Mouse (Mus musculus) heart, postnatal 0 days (tissue): Measurements from ENCODE around the gene Mroh2a. TPM values are rescaled to one million over a fixed set of nuclear protein-coding genes. Genes with fewer than 3 reads are reported as not detected.

Experiments used
- ATAC-seq: fragments of 200-750 bp; cut with Nextera tagmentation; 2 replicates; pipeline ENCODE4 v1.8.0; 2017; ENCODE audit warnings: low read depth, moderate number of reproducible peaks, moderate library complexity; ENCODE audit not compliant: insufficient read depth
- DNase-seq: peaks from one replicate; pipeline ENCODE4 v3.0.0-alpha.2; 2016; ENCODE audit warnings: low spot score
- H3K27ac ChIP-seq: fragments of 300-500 bp; sonication (generic); 2 replicates; pipeline ENCODE4 v1.5.1; 2014; ENCODE audit warnings: low read depth, mild to moderate bottlenecking
- H3K27me3 ChIP-seq: fragments of 300-500 bp; sonication (generic); 2 replicates; pipeline ENCODE4 v1.6.1; 2014; ENCODE audit warnings: low read length, mixed read lengths; ENCODE audit not compliant: control insufficient read depth, insufficient read depth
- H3K36me3 ChIP-seq: fragments of 300-500 bp; sonication (generic); replicated peaks from 2 replicates; pipeline ENCODE4 v1.6.1; 2014; ENCODE audit warnings: low read length, mixed read lengths; ENCODE audit not compliant: control insufficient read depth, insufficient read depth
- H3K4me1 ChIP-seq: fragments of 300-500 bp; sonication (generic); 2 replicates; pipeline ENCODE4 v1.6.1; 2014; ENCODE audit warnings: antibody characterized with exemption; ENCODE audit not compliant: control insufficient read depth, insufficient read depth
- H3K4me2 ChIP-seq: fragments of 300-500 bp; sonication (generic); 2 replicates; pipeline ENCODE4 v1.6.1; 2014; ENCODE audit warnings: low read depth, mild to moderate bottlenecking, low read length, moderate library complexity
- H3K4me3 ChIP-seq: fragments of 300-500 bp; sonication (generic); 2 replicates; pipeline ENCODE4 v1.5.1; 2014; ENCODE audit warnings: low read depth, low read length
- H3K9ac ChIP-seq: fragments of 300-500 bp; sonication (generic); replicated peaks from 2 replicates; pipeline ENCODE4 v1.6.1; 2014; ENCODE audit warnings: low read depth, low read length, mixed read lengths
- H3K9me3 ChIP-seq: fragments of 300-500 bp; sonication (generic); replicated peaks from 2 replicates; pipeline ENCODE4 v1.6.1; 2016; ENCODE audit warnings: low read length; ENCODE audit not compliant: control insufficient read depth
- CTCF ChIP-seq: IDR thresholded peaks from 2 replicates; pipeline ENCODE4 v1.5.1; 2016; ENCODE audit warnings: antibody characterized with exemption, control low read depth, low read depth
- EP300 ChIP-seq: IDR thresholded peaks from 2 replicates; pipeline ENCODE4 v1.6.1; 2016; ENCODE audit warnings: antibody characterized with exemption, low read depth
- WGBS: fragments of 180-500 bp; shearing (Covaris S2); extraction: QIAGEN DNeasy Blood & Tissue Kit; methylation state at CpG from one replicate; pipeline ENCODE4 v1.1.7; 2014; 5-methylcytosine and 5-hydroxymethylcytosine counted together
- polyA plus RNA-seq: library from polyadenylated mRNA; unstranded; fragments of >200 nt; fragmentation: Nextera tagmentation; extraction: Ambion mirVana; gene quantifications from 2 replicates; pipeline ENCODE4 v1.2.1, GENCODE M21; 2015
- total RNA-seq: library from RNA; depleted of rRNA; stranded (reverse); fragments of >200 nt; gene quantifications from 2 replicates; pipeline ENCODE4 v1.2.3, GENCODE M21; 2014; ENCODE audit warnings: low replicate concordance; rRNA removed

The Mroh2a gene
- total RNA-seq (not detected in 2 replicates), polyA plus RNA-seq (0.08 and 0.23 TPM in 2 replicates)

DNA sequence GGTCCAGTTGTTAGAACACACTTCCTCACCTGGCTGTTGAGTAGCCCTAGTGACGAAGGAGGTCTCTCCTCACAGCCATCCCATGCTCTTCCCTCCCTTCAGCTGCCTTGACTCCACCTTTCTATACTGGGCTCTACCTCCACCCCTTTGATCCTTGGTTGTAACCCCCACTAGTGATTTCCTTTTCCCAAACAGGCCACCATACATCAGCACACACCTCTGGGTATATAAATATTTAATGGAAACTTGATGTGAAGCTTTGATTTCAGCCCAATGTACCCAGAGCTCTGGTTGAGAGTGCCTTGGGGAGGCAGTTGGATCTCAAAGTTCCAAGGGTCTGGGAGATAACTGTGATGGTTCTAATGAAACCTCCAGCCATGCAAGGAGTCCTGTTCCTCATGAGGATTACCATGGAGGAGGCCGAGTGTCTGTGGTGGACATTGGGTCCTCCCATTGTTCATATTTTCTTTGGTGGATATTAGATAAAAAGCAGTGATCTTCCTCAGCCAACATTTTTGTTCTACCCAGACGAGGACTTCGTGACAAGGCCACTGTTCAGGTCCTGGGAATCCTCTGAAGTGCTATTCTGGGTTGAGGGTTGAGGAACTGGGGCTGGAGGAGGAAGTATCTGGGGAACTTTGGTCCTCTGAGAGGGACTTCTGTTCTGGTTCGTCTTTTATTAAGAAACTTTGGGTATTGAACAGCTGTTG, at the start of gene Mroh2a:
Mroh2a (plus strand) TSS at position 317 of the 710 bp plus-strand sequence.
- 42% methylated on average over 5 of the region's 5 CpGs for WGBS
- TF ChIP-seq CTCF: no peak
- no peak for TF ChIP-seq EP300

DNA sequence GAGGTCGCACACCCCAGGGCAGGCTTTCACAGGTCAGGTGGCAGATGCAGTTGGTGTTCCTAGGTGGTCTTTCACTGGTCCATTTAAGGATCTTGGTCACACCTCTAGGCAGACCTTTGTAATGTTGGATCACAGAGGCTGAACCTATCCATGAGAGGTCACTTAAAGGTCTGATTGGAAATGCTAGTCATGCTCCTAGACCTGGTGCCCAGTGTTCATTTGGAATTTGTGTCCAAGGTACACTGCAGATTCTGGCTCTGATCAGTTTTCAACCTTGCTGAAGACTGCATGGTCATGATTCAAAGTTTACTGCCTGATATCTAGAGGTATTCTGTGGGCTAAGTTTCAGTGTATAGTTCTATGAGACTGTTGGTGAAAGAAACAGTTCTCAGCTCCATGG, 47.1 kb upstream of the Mroh2a start:
- H3K4me3 ChIP-seq: no peak overlapping the region
- WGBS: 83% methylated on average over 1 of the region's 1 CpGs

More for the DNA sequence above, at the start of gene Mroh2a:
- H3K4me1 ChIP-seq: no peaks in the 10 kb centered on the region
- H3K9ac ChIP-seq: no peak within 1 kb of the TSS
- DNase-seq (no peak), ATAC-seq (no peak)
- no peak within 1 kb of the TSS for H3K27ac ChIP-seq
- no peak within 1 kb of the TSS for H3K4me2 ChIP-seq
- no peaks in the 10 kb centered on the region for H3K27me3 ChIP-seq
- peaks cover 64% of the 10 kb centered on the region for H3K9me3 ChIP-seq
- no peaks in the 10 kb centered on the region for H3K36me3 ChIP-seq
- H3K4me3 ChIP-seq: no peak within 1 kb of the TSS

DNA sequence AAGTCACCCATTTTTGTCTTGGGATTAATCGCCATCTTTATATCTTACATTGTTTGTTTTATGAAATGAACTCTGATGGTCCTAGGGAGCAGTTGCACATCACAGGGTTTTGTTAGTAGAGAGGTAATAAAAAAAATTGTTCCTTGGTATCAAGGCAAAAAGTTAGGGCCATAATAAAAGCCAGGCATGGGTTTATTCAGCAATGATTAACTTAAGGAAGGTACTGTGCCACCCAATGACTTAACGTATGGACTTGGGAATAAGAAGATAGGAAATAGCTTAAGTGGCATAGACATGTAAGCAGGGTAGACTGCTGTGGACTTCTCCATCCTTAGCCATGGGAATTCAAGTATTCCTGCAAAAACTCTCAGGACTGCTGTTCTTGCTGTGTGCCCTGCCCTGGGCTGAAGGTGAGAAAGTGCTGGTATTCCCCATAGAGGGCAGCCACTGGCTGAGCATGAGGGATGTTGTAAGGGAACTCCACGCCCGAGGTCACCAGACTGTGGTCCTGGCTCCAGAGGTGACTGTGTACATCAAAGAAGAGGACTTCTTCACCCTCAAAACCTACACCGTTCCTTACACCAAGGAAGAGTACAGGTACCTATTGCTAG, 40.4 kb upstream of the Mroh2a start:
- 71% methylated on average over 5 of the region's 5 CpGs for WGBS
- no peaks in the 10 kb centered on the region for H3K9me3 ChIP-seq

More for the DNA sequence above, 47.1 kb upstream of the Mroh2a start:
- TF ChIP-seq CTCF (no peak), EP300 (no peak)
- no peaks in the 10 kb centered on the region for H3K27me3 ChIP-seq
- no peaks in the 10 kb centered on the region for H3K4me1 ChIP-seq
- no peak overlapping the region for H3K27ac ChIP-seq
- H3K4me2 ChIP-seq: no peak overlapping the region
- 0 out of 2 replicates have a peak, but pooled peaks cover 9% of the 10 kb centered on the region for H3K9me3 ChIP-seq
- no peaks in the 10 kb centered on the region for H3K36me3 ChIP-seq
- ATAC-seq (no peak), DNase-seq (no peak)
- H3K9ac ChIP-seq: no peak overlapping the region

DNA sequence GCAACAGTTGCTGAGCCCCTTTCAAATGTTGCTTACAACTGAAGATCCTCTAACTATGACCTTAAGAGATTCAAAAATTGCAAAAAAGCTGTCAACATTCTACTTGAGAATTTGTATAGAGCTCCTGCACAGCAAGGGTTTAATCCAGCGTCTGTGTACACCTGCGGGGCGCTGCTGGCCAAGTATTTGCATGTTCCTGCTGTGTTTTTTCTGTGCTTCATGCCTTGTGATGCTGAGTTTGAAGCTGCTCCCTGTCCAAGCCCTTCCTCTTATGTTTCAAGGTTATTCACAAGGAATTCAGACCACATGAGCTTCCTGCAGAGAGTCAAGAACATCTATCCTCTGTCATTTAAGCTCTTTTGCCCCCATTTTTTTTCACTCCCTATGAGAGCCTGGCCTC, 34.6 kb upstream of the Mroh2a start:
- TF ChIP-seq CTCF: no peak
- ATAC-seq: no peak

More for the DNA sequence above, 40.4 kb upstream of the Mroh2a start:
- Histone ChIP-seq H3K4me3 (no peak overlapping the region), H3K9ac (no peak overlapping the region), H3K4me2 (no peak overlapping the region), H3K27ac (no peak overlapping the region), H3K4me1 (no peaks in the 10 kb centered on the region), H3K27me3 (no peaks in the 10 kb centered on the region), H3K36me3 (no peaks in the 10 kb centered on the region)
- ATAC-seq: no peak
- DNase-seq: no peak
- TF ChIP-seq CTCF (no peak), EP300 (no peak)

DNA sequence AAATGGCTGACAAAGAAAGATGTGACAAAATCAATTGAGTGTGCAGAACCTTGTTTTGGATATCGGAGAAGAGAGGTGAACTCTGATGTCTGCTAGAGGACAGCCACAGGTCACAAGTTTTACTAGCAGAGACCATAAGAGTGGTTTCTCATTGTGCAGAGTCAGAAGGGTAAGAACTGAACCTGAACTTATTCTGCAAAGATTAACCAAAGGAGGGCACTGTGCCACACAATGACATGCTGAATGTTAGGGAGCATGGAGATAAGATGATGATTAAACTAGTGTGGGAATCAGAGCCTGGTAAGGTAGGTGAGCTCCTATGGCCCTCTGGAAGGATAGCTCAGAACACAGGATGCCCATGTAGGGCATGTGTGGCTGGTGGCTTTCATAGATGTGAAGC, 31.1 kb upstream of the Mroh2a start:
- no peaks in the 10 kb centered on the region for H3K4me1 ChIP-seq
- H3K36me3 ChIP-seq: no peaks in the 10 kb centered on the region
- TF ChIP-seq CTCF: no peak
- no peak for TF ChIP-seq EP300
- 83% methylated on average over 1 of the region's 1 CpGs for WGBS
- no peak overlapping the region for H3K9ac ChIP-seq
- ATAC-seq: no peak
- DNase-seq: no peak
- H3K9me3 ChIP-seq: no peaks in the 10 kb centered on the region
- H3K4me2 ChIP-seq: no peak overlapping the region
- H3K27ac ChIP-seq: no peak overlapping the region
- no peaks in the 10 kb centered on the region for H3K27me3 ChIP-seq
- no peak overlapping the region for H3K4me3 ChIP-seq

More for the DNA sequence above, 34.6 kb upstream of the Mroh2a start:
- H3K36me3 ChIP-seq: no peaks in the 10 kb centered on the region
- 65% methylated on average over 3 of the region's 3 CpGs for WGBS
- no peaks in the 10 kb centered on the region for H3K4me1 ChIP-seq
- H3K4me2 ChIP-seq: no peak overlapping the region
- H3K4me3 ChIP-seq: no peak overlapping the region
- no peak for DNase-seq
- H3K27me3 ChIP-seq: no peaks in the 10 kb centered on the region
- no peaks in the 10 kb centered on the region for H3K9me3 ChIP-seq
- H3K9ac ChIP-seq: no peak overlapping the region
- no peak overlapping the region for H3K27ac ChIP-seq
